Mouse (Mus musculus) erythroblast, embryonic 14.5 days (primary cell): Measurements from ENCODE around the gene Naalad2.

Source experiments
- GATA1 ChIP-seq: IDR thresholded peaks from 2 replicates; pipeline ENCODE4 v1.6.1; 2012; ENCODE audit warnings: low read length, inconsistent platforms, mixed read lengths
- TAL1 ChIP-seq: IDR thresholded peaks from 3 replicates; pipeline ENCODE4 v1.6.1; 2012; ENCODE audit warnings: low read length, inconsistent platforms, mixed read lengths

DNA sequence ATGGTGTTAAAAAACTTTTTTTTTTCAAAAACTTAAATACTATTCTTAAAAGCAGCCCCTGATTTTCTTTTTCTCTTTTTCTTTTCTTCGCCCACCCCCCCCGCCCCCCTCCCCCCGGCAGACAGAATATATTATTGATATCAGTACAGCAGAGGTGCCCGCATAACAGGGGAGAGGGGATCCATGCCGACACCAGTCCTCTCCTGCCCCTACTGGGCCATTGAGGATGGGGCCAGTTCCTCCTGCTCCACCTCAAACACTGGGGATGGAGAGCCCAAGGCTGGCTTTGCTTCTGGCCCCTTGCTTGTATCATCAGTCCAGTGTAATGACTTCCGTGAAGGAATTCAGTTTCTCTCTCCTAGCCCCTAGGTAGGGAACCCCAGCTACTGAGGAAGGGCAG is 104.5 kb downstream of the Naalad2 start:
- TF ChIP-seq TAL1 (no peak), GATA1 (no peak)
